Mouse (Mus musculus) MEL-GATA-1-ER (cell line): Measurements from ENCODE around the gene Ak1.

Experiments used
- DNase-seq: peaks from one replicate; pipeline ENCODE4 v3.0.0-alpha.2; 2012; ENCODE audit warnings: low read depth; ENCODE audit errors: extremely low read depth

Gene Ak1

DNA sequence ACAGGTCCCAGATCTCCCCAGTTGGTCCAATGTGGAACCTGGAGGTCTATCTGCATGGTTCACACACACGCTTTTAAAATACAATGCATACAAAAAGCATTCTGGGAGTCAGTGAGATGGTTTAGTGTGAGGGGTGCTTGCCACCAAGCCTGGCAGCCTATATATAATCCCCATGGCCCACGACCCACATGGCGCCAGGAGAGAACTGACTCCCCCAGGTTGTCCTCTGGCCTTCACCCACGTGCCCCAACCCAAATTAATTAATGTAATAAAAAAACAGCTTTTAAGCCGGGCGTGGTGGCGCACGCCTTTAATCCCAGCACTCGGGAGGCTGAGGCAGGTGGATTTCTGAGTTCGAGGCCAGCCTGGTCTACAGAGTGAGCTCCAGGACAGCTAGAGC is 62.1 kb downstream of the Ak1 start:
- DNase-seq, result no peak
